Mouse (Mus musculus): Measurements from ENCODE around the gene Aqp12. TPM values are rescaled to one million over a fixed set of nuclear protein-coding genes. Genes with fewer than 3 reads are reported as not detected.

Gene Aqp12
- total RNA-seq, 4 experiments from 2014 or later, result not detected

- DNase-seq (ENCODE audit: low spot score), result no peak
These were observed 9.0 kb downstream of the Aqp12 start for GRCm38 (mm10) chr1:93015136-93015535.

GRCm38 (mm10) chr1:93018716-93019115, 12.6 kb downstream of the Aqp12 start:
- DNase-seq (ENCODE audit: low spot score), result no peak

- DNase-seq (ENCODE audit: low spot score), result no peak
These were observed 14.5 kb downstream of the Aqp12 start for GRCm38 (mm10) chr1:93020602-93021001.

- no peak for DNase-seq (ENCODE audit: low spot score)
These were observed 20.5 kb downstream of the Aqp12 start for GRCm38 (mm10) chr1:93026600-93026999.

- no peak for DNase-seq (ENCODE audit: low spot score)
These were observed 23.3 kb downstream of the Aqp12 start for GRCm38 (mm10) chr1:93029387-93029786.

- DNase-seq (ENCODE audit: low spot score), result no peak
These were observed 23.9 kb downstream of the Aqp12 start for GRCm38 (mm10) chr1:93030060-93030459.

- no peak for DNase-seq (ENCODE audit: low spot score)
These were observed 25.1 kb downstream of the Aqp12 start for GRCm38 (mm10) chr1:93031199-93031598.

GRCm38 (mm10) chr1:93033989-93034388, 27.9 kb downstream of the Aqp12 start:
- no peak for DNase-seq (ENCODE audit: low spot score)

- DNase-seq (ENCODE audit: low spot score), result no peak
These were observed 29.8 kb downstream of the Aqp12 start for GRCm38 (mm10) chr1:93035981-93036380.

- no peak for DNase-seq (ENCODE audit: low spot score)
These were observed 40.1 kb downstream of the Aqp12 start for GRCm38 (mm10) chr1:93046153-93046789.

GRCm38 (mm10) chr1:93050071-93050470, 43.9 kb downstream of the Aqp12 start:
- no peak for DNase-seq (ENCODE audit: low spot score)

- no peak for DNase-seq (ENCODE audit: low spot score)
These were observed 45.1 kb downstream of the Aqp12 start for GRCm38 (mm10) chr1:93051124-93051833.

Other genes with a start within 250 kb of the Aqp12 start
- 100 to 1,000 TPM; 481 to 555 (median 528) TPM for gene Gpc1, start 174.7 kb upstream of the Aqp12 start, total RNA-seq (2022)
- gene Ankmy1, start 103.4 kb upstream of the Aqp12 start, total RNA-seq (2022), result under 1 TPM in 2 of 4 experiments, not detected in 2; 0.09 to 0.11 TPM
- 10 to 100 TPM; 15.6 to 16.6 (median 16.5) TPM for gene Dusp28, start 99.4 kb upstream of the Aqp12 start, total RNA-seq (2022)
- gene Rnpepl1, start 95.6 kb upstream of the Aqp12 start, total RNA-seq (2022), result 10 to 100 TPM; 72.0 to 80.4 (median 77.3) TPM
- gene Capn10, start 72.0 kb upstream of the Aqp12 start, total RNA-seq (2022), result 1 to 10 TPM; 4.9 to 7.4 (median 6.7) TPM
- 1 to 10 TPM in 1 of 4 experiments, under 1 TPM in 3; 0.19 to 1.3 (median 0.47) TPM for gene Gpr35, start 55.5 kb upstream of the Aqp12 start, total RNA-seq (2022)
- 1 to 10 TPM; 1.1 to 2.2 (median 1.3) TPM for gene Kif1a, start 95.6 kb downstream of the Aqp12 start, total RNA-seq (2022)
- gene Agxt, start 128.9 kb downstream of the Aqp12 start, total RNA-seq (2022), result not detected
- not detected for gene 2310007B03Rik, start 154.6 kb downstream of the Aqp12 start, total RNA-seq (2022)
- gene Crocc2, start 162.4 kb downstream of the Aqp12 start, total RNA-seq (2022), result under 1 TPM in 3 of 4 experiments, not detected in 1; 0.06 to 0.09 (median 0.06) TPM
- gene Sned1, start 229.5 kb downstream of the Aqp12 start, total RNA-seq (2022), result 10 to 100 TPM in 1 of 4 experiments, 1 to 10 TPM in 3; 5.7 to 12.3 (median 7.2) TPM